Mouse (Mus musculus): Measurements from ENCODE around the gene Mettl15. TPM values are rescaled to one million over a fixed set of nuclear protein-coding genes. Genes with fewer than 3 reads are reported as not detected.

Mettl15 gene
- total RNA-seq, 2 experiments from 2014 or later, result 6.1 to 7.0 TPM

DNA sequence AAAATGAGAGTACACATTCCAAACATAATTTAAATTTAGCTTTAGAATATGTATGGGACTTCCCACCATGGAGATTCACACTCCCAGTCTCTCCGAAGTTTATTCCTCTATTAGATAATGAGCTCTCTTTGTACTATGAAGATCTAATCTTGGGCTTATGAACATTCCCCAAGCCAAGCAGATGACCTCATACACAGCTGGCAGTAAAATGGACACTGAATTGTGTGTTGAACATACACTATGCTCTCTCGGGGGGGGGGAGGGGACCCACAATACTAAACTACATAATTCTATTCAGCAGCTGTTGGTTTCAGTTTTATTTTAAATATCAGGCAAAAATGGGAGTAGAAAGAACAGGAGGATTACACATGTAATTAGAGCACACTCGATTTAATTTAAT lies 97.6 kb downstream of the Mettl15 start:
- DNase-seq (ENCODE audit: low spot score in 2 of 2), result no peak

DNA sequence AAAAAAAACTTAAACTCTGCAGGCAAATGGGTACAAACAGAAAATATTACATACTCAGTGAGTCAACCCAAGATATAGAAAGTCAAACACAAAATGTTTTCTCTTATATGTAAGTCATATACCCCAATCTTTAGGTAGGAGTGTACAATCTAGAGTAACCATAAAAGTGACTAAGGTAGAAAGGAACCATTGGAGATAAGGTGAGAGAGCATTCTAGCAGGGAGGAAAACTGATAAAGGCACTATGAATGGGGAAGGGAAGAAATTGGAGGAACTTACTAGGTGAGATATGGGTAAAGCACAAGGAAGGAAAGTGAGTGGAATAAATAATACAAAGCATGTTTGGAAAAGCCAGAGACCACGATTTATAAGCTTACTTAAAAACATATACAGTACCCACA lies 122.0 kb downstream of the Mettl15 start:
- DNase-seq (ENCODE audit: low spot score in 2 of 2), result no peak

DNA sequence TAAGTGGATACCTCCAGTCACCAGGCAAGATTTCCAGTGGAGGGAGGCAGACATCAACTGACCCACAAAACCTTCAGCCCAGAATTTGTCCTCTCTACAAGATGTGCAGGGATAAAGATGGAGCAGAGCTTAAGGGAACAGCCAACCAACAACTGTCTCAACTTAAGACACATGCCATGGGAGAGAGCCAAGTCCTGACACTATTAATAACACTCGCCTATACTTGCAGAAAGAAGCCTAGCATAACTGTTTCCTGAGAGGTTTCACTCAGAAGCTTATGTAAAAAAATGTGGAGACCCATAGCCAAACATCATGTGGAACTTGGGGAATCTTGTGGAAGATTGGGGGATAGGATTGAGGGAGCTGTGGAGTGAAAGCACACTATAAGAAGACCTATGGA lies 124.4 kb downstream of the Mettl15 start:
- no peak for DNase-seq (ENCODE audit: low spot score in 2 of 2)

DNA sequence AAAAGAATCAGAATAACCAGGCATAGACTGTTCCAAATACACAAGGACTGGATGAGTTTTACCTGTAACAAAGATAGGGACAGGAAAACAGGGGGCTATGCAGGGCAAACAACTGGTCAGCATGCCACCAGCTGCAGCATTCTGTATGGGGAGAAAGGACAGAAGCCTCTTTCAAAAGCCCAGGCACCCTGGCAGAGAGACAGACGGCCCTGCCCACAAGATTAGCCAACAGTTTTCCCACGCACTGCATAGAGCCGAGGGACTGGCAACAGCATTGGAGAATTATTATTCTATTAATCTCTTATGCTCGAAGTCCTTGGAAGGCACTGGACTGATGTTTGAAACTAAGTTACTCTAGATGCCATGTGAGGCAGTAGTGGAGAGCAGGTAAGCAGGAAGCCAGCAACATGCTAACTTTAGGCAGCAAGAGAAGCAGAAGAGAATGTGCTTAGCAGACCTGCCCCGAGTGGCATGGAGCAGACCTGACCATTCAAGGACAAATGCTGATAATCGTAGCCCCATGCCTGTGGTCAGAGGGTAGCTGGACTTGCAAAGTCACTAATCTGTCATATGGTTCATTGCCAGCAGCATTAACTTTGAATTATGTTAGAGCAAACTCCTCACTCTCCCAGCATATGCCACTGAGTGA lies 127.0 kb downstream of the Mettl15 start:
- DNase-seq (ENCODE audit: low spot score in 2 of 2), result no peak

DNA sequence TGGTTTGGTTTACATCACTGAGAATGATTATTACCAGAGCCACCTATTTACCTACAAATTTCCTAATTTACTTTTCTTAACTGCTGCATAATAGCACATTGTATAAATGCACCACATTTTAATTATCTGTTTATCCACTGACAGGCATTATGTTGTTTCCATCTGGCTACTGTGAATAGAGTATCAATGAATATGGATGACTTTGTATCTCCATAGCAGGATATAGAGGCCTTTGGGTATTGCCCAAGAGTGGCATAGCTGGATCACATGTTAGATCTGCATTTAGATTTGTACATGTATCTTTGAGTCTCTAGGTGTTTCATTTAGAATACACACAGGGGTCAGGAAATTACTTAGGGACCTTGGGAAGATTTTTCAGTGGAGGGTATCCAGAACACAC lies 133.3 kb downstream of the Mettl15 start:
- no peak for DNase-seq (ENCODE audit: low spot score in 2 of 2)

DNA sequence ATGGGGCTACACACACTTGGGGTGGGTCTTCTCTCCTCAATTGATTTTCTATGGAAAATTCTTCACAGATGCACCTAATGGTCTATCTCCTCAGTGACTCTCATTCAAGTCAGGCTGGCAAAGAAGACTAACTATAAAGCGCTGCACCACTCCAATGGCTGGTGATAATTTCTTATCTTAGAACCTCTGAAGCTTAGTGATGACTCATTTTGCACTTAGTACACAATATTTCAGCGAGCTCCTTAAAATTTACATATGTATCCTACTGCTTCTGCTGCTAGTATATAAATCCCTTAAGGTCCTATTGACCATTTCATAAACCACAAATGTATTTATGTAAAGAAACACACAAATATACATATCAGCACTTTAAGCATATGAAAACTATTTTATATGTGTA lies 136.1 kb downstream of the Mettl15 start:
- DNase-seq (ENCODE audit: low spot score in 2 of 2), result no peak

DNA sequence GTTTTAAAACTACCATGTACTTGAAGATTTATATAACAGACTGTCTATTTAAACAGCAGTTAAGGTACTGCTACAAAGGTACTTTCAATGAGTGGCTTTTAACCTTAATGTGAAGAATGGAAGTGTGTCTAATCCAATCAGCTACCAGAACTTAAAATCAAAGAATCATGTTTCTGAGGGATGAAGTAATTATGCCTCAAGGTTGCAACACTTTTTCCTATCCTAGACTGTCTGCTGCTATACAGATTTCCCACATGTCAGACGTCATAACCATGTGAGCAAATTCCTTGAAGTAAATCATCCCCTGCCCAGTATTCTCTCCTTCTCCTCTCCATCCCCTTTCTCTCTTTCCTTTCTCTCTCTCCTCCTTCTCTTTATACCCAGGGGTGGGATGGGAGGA lies 140.2 kb downstream of the Mettl15 start:
- DNase-seq (ENCODE audit: low spot score in 2 of 2), result no peak

DNA sequence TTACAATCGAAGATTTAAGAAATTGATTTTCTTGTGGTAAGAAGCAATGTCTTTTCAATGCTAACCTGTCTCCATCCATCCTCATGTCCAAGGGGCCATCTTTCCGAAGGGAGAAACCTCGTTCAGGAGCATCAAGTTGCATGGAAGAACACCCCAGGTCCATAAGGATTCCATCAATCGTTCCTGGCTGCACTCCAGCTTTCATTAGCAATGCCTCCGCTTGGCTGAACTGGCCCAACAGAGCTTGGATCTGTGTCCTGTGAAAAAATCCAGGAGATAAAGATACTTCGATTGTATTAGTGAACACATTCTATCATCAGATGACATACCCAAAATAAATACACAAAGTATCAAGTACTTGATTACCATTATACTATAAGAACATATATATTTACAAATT lies 143.3 kb downstream of the Mettl15 start:
- no peak for DNase-seq (ENCODE audit: low spot score in 2 of 2)

DNA sequence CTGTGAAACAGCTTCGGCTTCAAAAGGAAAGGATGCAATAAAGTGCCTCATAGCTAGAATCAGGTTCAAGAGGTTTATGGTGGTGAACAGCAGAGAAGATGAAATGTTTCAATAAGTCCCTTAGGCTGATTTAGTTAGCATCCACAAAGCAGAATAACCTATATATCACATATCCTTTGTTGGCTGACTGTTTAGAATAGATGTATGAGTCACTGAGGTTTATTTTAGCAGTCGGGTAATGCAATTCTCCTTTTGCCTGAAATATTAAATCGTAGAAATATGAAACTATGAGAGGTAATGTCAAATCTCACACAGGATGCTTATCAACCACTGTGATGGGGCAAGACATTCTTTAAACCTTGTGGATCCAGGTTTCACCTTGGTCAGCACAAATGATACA lies 149.8 kb downstream of the Mettl15 start:
- DNase-seq (ENCODE audit: low spot score in 2 of 2), result no peak

DNA sequence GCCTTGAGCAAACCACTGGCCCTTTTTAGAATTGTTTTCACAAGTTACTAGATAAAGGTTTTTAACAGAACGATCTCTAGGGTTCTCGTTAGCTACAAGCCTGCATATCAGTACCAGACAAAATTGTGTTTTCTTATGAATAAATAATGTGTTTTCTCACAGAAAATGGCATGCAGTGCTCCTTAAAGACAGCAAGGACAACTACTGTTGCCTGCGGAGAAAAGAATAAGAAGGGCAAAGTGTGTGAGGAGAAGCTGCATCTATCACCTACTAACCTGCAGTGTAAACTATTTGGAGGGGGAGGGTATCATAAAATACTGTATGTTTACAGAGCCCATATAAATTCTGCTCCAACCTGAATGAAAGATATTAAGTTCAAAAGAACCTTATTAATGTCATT lies 150.6 kb downstream of the Mettl15 start:
- DNase-seq (ENCODE audit: low spot score in 2 of 2), result no peak

DNA sequence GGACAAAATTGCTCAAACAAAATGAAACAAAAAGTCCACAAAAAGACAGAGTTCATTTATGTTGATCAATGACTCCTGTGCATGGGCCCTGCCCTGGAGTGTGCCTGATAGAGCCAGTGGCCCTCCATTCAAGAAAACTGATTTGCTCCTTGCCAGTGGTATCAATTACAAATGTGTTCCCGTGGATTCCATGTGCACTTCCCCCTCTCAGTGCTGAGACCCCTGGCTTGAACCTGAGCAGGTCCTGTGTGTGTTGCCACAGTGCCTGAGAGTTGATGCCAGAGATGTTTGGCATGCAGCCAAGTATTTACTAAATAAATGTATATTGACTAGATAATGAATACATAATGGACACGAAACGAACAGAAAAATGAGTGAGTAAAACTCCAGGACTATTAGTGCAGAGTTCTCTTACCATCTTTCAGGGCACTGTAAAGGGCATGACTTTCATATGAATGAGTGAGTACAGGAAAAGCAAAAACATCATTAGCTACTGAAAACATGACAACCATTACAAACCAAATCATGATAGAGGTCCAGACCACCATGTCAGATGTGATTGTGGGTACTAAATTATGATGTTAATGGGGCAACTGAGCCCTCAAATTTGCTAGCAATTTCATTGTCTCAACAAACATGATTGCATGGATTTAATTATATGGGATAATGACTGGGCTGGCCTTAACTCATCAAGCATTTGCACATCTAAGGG lies 174.6 kb downstream of the Mettl15 start:
- DNase-seq (ENCODE audit: low spot score in 2 of 2), result no peak

DNA sequence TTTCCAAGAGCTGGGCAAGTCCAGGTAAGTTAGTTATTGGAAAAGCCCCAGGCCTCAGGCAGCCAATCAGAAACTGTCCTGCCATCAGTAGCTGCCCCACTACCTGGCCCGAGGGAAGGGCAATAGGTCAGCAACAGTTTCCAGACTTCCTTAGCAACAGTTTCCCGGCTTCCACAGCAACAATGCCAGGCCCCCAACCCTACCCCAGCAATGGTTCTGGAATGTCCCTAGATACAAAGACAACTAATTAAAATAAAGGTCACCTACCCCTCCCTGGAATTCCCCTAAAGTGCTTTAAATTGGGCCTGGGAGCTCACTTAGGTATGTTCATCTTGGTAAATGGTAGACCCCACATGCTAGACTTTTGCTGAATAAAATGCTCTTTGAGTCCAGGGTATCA lies 230.9 kb downstream of the Mettl15 start:
- DNase-seq (ENCODE audit: low spot score in 2 of 2), result no peak

Small RNA genes within 50 kb of the gene (microRNA-seq; reads per million reads assigned to microRNA genes)
- 0 reads per million in 2 experiments for gene Gm24115

Other genes with a start within 250 kb of the Mettl15 start
- under 1 TPM; 0.73 to 0.79 TPM for gene Kif18a, start within 50 bp of the Mettl15 start, total RNA-seq (2021)

Data from left cerebral cortex, adult 18-20 months (tissue).